Mouse (Mus musculus) CH12.LX (cell line): ENCODE results near the gene Cldn10.

Source experiments
- CTCF ChIP-seq, 2 experiments: IDR thresholded peaks in 1 of 2; conservative IDR thresholded peaks in 1 of 2; 2 replicates each; pipeline ENCODE4 v1.5.1; 2011 to 2012; ENCODE audit warnings: low read depth in 2 of 2, low read length in 2 of 2, improper control_type of control experiment in 1 of 2, inconsistent platforms in 1 of 2, mild to moderate bottlenecking in 1 of 2, moderate library complexity in 1 of 2
- GABPA ChIP-seq: IDR thresholded peaks from 2 replicates; pipeline ENCODE4 v1.6.1; 2012; ENCODE audit warnings: low read depth, low read length, improper control_type of control experiment, inconsistent platforms; ENCODE audit not compliant: insufficient replicate concordance
- JUND ChIP-seq: conservative IDR thresholded peaks from 2 replicates; pipeline ENCODE4 v1.6.1; 2011; ENCODE audit warnings: low read depth, low read length, improper control_type of control experiment
- MAFK ChIP-seq: IDR thresholded peaks from 2 replicates; pipeline ENCODE4 v1.6.1; 2011; ENCODE audit warnings: low read length, improper control_type of control experiment; ENCODE audit not compliant: insufficient replicate concordance

GRCm38 (mm10) chr14:118855141-118855800 lies 67.6 kb downstream of the Cldn10 start:
- peak in 1 of 2 experiments; percentile 33; a peak in 2 of 4 replicates for TF ChIP-seq CTCF (conservative IDR thresholded peaks at IDR 0.05 in 1 of 2, IDR thresholded peaks at IDR 0.05 in 1 of 2; ENCODE audit: low read depth in 2 of 2, low read length in 2 of 2)
- no peak for TF ChIP-seq JUND
- TF ChIP-seq GABPA: no peak
- TF ChIP-seq MAFK: no peak
